Mouse (Mus musculus) G1E (cell line): Measurements from ENCODE around the gene Strn4. TPM values are rescaled to one million over a fixed set of nuclear protein-coding genes. Genes with fewer than 3 reads are reported as not detected.

Experiments used
- ATAC-seq: 2 replicates; pipeline ENCODE4 v1.8.0; 2016; ENCODE audit warnings: mild to moderate bottlenecking; ENCODE audit not compliant: insufficient number of reproducible peaks, poor library complexity, low FRiP score, severe bottlenecking; ENCODE audit errors: extremely low read depth
- DNase-seq: peaks from one replicate; pipeline ENCODE4 v3.0.0; 2012; ENCODE audit warnings: low spot score
- H3K27me3 ChIP-seq: 2 replicates; pipeline ENCODE4 v1.6.1; 2012; ENCODE audit warnings: mild to moderate bottlenecking, low read length, inconsistent platforms; ENCODE audit not compliant: insufficient read depth
- H3K36me3 ChIP-seq: replicated peaks from 2 replicates; pipeline ENCODE3; 2012; ENCODE audit warnings: mild to moderate bottlenecking, inconsistent platforms
- H3K4me1 ChIP-seq: 2 replicates; pipeline ENCODE4 v1.6.1; 2012; ENCODE audit warnings: low read depth, low read length, inconsistent platforms, mixed read lengths; ENCODE audit not compliant: insufficient read depth
- H3K4me3 ChIP-seq: 2 replicates; pipeline ENCODE4 v1.5.1; 2012; ENCODE audit warnings: low read depth, mild to moderate bottlenecking, inconsistent platforms, low read length, moderate library complexity, mixed read lengths
- H3K9me3 ChIP-seq: replicated peaks from 2 replicates; pipeline ENCODE4 v1.6.1; 2012; ENCODE audit warnings: inconsistent platforms
- CTCF ChIP-seq: IDR thresholded peaks from 2 replicates; pipeline ENCODE4 v1.5.1; 2012; ENCODE audit warnings: low read depth, low read length, inconsistent platforms, mixed read lengths
- GATA1 ChIP-seq: IDR thresholded peaks from 2 replicates; pipeline ENCODE4 v1.6.1; 2012; ENCODE audit warnings: borderline replicate concordance, low read length, inconsistent platforms, mixed read lengths
- GATA2 ChIP-seq: IDR thresholded peaks from 2 replicates; pipeline ENCODE4 v1.6.1; 2012; ENCODE audit warnings: low read depth, low read length, inconsistent platforms, borderline replicate concordance
- POLR2AphosphoS5 ChIP-seq: IDR thresholded peaks from 2 replicates; pipeline ENCODE4 v1.6.1; 2012; ENCODE audit warnings: low read depth, low read length, inconsistent platforms; ENCODE audit not compliant: insufficient replicate concordance
- TAL1 ChIP-seq: conservative IDR thresholded peaks from 2 replicates; pipeline ENCODE4 v1.6.1; 2012; ENCODE audit warnings: low read depth, low read length, inconsistent platforms, mixed read lengths
- polyA plus RNA-seq: library from polyadenylated mRNA; stranded (reverse); fragments of >175 nt; gene quantifications from 2 replicates; pipeline ENCODE4 v1.2.3, GENCODE M21; 2012
- total RNA-seq, 2 experiments: library from RNA; stranded (forward) in 1 of 2; stranded (reverse) in 1 of 2; fragments of 200-1000 nt in 1 of 2; fragments of >200 nt in 1 of 2; fragmentation: Nextera tagmentation in 1 of 2; gene quantifications; 2 replicates each; pipeline ENCODE4 v1.2.3; 2014 to 2017

The Strn4 gene
- total and polyA plus RNA-seq, 3 experiments: 33.8 to 64.4 (median 40.3) TPM

GRCm38 (mm10) chr7:16853302-16853831 lies 37.7 kb downstream of the Strn4 start:
- DNase-seq (no peak), ATAC-seq (no peak)
- Histone ChIP-seq H3K4me1 (peaks cover 14% of the 10 kb centered on the region), H3K36me3 (peaks cover 84% of the 10 kb centered on the region), H3K9me3 (no peaks in the 10 kb centered on the region), H3K4me3 (no peak overlapping the region), H3K27me3 (no peaks in the 10 kb centered on the region)
- TF ChIP-seq POLR2AphosphoS5: no peak
- no peak for TF ChIP-seq GATA2
- TF ChIP-seq GATA1: no peak
- no peak for TF ChIP-seq TAL1
- no peak for TF ChIP-seq CTCF

- Histone ChIP-seq H3K4me3 (no peak overlapping the region), H3K9me3 (no peaks in the 10 kb centered on the region), H3K36me3 (peaks cover 76% of the 10 kb centered on the region), H3K27me3 (no peaks in the 10 kb centered on the region), H3K4me1 (peaks cover 9% of the 10 kb centered on the region; the same call in 1 of the 2 replicates)
- ATAC-seq (no peak), DNase-seq (no peak)
- TF ChIP-seq GATA1 (no peak), CTCF (no peak; the same call in 1 of the 2 replicates), GATA2 (no peak), POLR2AphosphoS5 (no peak), TAL1 (no peak)
Observed at GRCm38 (mm10) chr7:16858336-16858735, 42.6 kb downstream of the Strn4 start.

GRCm38 (mm10) chr7:16859902-16860651 lies 44.4 kb downstream of the Strn4 start:
- Histone ChIP-seq H3K27me3 (no peaks in the 10 kb centered on the region), H3K4me3 (no peak overlapping the region), H3K9me3 (no peaks in the 10 kb centered on the region), H3K36me3 (peaks cover 69% of the 10 kb centered on the region), H3K4me1 (0 out of 2 replicates have a peak, but pooled peaks cover 4% of the 10 kb centered on the region)
- TF ChIP-seq GATA2 (no peak), GATA1 (no peak), CTCF (peak; percentile 75), POLR2AphosphoS5 (no peak)
- DNase-seq (no peak), ATAC-seq (no peak)

- H3K4me3 ChIP-seq: no peak overlapping the region
- no peak for ATAC-seq
- H3K9me3 ChIP-seq: no peaks in the 10 kb centered on the region
- H3K4me1 ChIP-seq: no peaks in the 10 kb centered on the region
- no peaks in the 10 kb centered on the region for H3K27me3 ChIP-seq
- peaks cover 66% of the 10 kb centered on the region for H3K36me3 ChIP-seq
- no peak for DNase-seq
- no peak for TF ChIP-seq CTCF
- TF ChIP-seq POLR2AphosphoS5: no peak
- TF ChIP-seq TAL1: no peak
- no peak for TF ChIP-seq GATA1
- TF ChIP-seq GATA2: no peak
Observed at GRCm38 (mm10) chr7:16867488-16867887, 51.8 kb downstream of the Strn4 start.

DNA sequence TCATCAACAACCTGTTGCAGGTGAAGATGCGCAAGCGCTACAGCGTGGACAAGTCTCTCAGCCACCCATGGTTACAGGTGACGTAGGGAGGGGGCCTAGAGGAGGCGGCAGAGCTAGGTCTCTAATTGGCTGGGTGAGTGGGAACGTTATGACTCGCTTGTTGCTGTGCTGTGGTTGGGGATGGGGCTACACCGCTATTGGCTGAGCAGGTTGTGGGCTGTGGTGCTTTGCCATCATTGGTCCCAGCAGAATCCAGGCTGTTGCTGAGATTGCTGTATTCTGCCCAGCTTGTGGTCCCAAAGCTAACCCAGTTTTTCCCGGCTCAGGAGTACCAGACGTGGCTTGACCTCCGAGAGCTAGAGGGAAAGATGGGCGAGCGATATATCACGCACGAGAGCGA lies 53.8 kb downstream of the Strn4 start:
- ATAC-seq (no peak), DNase-seq (no peak)
- TF ChIP-seq GATA1 (no peak), GATA2 (no peak), TAL1 (no peak), CTCF (no peak), POLR2AphosphoS5 (no peak)
- peaks cover 54% of the 10 kb centered on the region for H3K36me3 ChIP-seq
- H3K4me1 ChIP-seq: peaks cover 7% of the 10 kb centered on the region
- H3K27me3 ChIP-seq: no peaks in the 10 kb centered on the region
- H3K4me3 ChIP-seq: no peak overlapping the region
- H3K9me3 ChIP-seq: no peaks in the 10 kb centered on the region

DNA sequence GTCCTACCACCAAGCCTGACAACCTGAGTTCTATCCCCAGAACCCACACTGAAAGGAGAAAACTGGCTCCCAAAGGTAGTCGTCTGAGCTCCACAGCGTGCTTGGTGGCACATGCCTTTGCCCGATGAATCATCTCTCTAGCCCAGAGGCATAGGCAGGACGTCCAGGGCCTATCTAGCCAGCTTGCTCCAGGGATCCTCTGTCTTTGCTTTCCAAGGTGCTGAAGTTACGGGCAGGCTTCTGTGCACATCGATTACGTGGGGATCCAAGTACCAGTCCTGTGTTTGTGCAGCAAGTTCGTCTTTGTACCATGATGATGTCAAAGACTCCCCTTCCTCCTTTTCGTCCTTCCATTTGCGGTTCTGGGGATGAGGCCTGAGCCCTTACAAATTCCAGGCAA lies 55.9 kb downstream of the Strn4 start:
- no peak for ATAC-seq
- DNase-seq: no peak
- Histone ChIP-seq H3K27me3 (peaks cover 6% of the 10 kb centered on the region), H3K9me3 (no peaks in the 10 kb centered on the region), H3K4me1 (peaks cover 23% of the 10 kb centered on the region), H3K4me3 (no peak overlapping the region), H3K36me3 (peaks cover 41% of the 10 kb centered on the region)
- no peak for TF ChIP-seq GATA1
- no peak for TF ChIP-seq POLR2AphosphoS5
- no peak for TF ChIP-seq CTCF
- TF ChIP-seq GATA2: no peak
- no peak for TF ChIP-seq TAL1

DNA sequence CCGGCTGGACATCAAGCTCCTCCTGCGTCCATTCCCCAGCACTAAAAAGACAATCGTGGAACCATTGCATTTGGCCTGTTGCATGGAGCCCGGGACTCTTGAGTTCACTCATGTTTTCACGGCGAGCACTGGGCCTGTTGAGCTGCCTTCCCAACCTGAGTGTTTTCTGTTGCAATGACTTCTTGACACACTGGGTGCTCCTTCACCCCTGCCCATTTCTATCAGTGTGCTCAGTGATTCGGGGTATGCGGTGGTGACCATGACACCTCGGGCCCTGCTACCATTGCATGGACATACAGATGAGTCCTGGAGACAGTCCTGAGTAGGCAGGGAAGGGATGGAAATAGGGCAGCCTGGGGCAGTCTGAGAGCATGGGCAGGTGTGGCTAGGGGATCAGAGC lies 56.8 kb downstream of the Strn4 start:
- DNase-seq (no peak), ATAC-seq (no peak)
- peaks cover 32% of the 10 kb centered on the region for H3K36me3 ChIP-seq
- H3K4me3 ChIP-seq: no peak overlapping the region
- peaks cover 28% of the 10 kb centered on the region for H3K4me1 ChIP-seq
- no peaks in the 10 kb centered on the region for H3K9me3 ChIP-seq
- H3K27me3 ChIP-seq: peaks cover 11% of the 10 kb centered on the region
- TF ChIP-seq GATA2 (no peak), GATA1 (no peak), CTCF (no peak), POLR2AphosphoS5 (no peak), TAL1 (no peak)
